Mouse (Mus musculus) left cerebral cortex, postnatal 25 days (tissue): ENCODE measurements at regions not wholly inside any gene's neighbourhood (a gene's known extent, or its start where the extent isn't known, plus 50 kb on each side); places are given as distances from the start of the nearest gene placed in this dataset.

Source experiments
- DNase-seq, 2 experiments: peaks; one replicate each; pipeline ENCODE4 v3.0.0; 2022; ENCODE audit warnings: low spot score in 2 of 2, mixed read lengths in 1 of 2
- intact Hi-C: fragments of 180-260 bp; cut with DNase I; formaldehyde crosslinking; loops from one replicate; pipeline ENCODE4 v1.15.1; 2025

DNA sequence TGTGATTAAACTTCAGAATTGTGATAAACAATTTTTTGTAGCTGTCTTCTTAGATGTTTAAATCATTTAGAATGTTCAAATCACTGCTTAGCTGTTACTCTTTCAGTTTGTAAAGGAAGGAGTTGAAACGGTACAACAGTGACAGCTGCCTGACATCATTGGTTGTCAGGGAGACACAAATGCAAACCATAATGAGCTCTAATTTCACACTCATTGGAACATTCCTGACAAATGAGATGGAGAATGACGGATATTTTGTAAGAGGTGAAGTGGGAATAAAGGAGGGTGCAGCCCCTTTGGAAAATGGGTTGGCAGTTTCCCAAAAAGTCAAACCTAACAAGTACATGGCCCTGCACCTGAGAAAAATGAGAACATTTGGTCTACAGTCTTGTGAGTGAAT lies 62.5 kb downstream of the Rad51ap2 start:
- intact Hi-C loops: no loop called here
- no peak for DNase-seq

- intact Hi-C loops: no loop called here
- DNase-seq: no peak
Observed at GRCm38 (mm10) chr12:11562891-11563290, 107.0 kb downstream of the Rad51ap2 start.

DNA sequence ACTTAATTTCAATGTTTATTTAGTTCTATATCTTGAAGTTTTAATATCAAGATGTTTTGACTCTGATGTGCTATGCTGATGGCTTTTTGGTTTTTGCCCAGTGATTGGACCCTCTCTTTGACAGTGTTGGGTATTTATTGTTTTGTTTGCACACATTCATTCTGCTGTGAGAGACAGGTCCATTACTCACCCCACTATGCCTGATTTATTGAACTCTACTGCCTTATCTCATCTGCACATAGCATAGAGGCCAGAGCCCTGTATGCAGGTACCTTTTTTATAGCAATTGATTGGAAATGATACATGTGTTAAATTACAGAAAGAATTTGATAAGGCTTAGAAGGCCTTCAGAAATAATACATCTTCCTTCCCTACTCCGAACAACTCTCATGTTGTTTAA lies 114.3 kb downstream of the Rad51ap2 start:
- intact Hi-C loops: no loop called here
- DNase-seq: no peak

DNA sequence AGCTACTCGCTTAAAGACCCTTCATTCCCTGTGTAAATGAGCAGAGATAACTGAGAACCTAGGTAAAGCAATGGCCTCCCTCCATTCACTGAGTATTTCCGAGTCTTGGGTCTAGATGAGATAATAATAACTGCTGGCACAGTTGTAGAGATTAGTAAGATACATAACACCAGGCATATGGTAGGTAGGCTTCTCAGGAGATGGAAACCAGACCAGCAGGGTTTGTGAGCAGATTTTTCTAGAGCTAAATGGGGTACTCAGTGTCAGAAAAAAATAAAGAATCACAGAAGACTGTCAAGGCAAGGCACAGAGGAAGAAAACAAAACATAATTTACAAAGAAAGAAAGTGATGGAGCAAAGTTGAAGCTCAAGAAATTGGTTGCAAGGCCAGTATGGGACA lies 148.1 kb downstream of the Rad51ap2 start:
- peak in 1 of 2 experiments; percentile 86 for DNase-seq
- intact Hi-C loops: loop anchor here (2.0 to 5.0 kb wide), 2 partner anchors 69 to 147 kb away; partner anchors contain the start of gene Rad51ap2

DNA sequence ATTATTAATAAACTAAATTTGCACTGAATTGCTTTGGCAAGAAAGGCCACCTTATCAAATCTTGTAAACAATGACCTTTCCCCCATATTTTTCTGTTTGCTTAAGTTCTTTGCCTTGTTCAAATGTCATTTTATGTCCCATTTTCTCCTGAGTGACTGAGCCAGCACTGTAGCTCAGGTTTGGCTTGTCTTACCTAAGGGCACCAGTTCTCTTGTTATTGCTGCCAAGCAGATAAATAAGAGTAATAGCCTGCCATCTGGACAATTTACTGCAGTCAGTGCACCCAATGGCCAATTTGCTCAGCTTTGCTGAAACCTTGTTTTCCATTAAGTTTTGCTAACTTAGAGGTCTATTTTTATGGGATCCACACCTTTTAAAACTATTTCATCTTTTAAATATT lies 152.9 kb downstream of the Rad51ap2 start:
- DNase-seq: no peak
- intact Hi-C loops: no loop called here

GRCm38 (mm10) chr12:11611656-11612055 lies 155.8 kb downstream of the Rad51ap2 start:
- intact Hi-C loops: no loop called here
- DNase-seq: peak in 1 of 2 experiments; percentile 78

DNA sequence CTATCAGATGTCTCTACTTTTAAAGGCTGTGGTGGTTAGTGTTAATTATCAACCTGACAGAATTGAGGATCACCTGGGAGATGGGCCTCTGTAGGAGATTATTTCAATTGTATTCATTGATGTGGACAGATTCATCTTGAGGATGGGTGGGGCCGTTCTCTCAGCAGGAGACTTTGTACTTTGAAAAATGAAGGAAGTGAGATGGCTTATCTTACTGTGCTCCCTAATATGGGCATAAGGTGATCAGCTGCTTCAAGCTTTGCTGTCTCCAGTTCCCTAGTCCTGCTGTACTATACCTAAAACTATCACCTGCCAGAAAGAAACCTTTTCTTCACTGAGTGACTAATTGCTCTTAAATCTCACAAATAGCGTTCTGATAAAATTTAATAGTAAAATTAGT lies 159.4 kb downstream of the Rad51ap2 start:
- intact Hi-C loops: no loop called here
- no peak for DNase-seq

DNA sequence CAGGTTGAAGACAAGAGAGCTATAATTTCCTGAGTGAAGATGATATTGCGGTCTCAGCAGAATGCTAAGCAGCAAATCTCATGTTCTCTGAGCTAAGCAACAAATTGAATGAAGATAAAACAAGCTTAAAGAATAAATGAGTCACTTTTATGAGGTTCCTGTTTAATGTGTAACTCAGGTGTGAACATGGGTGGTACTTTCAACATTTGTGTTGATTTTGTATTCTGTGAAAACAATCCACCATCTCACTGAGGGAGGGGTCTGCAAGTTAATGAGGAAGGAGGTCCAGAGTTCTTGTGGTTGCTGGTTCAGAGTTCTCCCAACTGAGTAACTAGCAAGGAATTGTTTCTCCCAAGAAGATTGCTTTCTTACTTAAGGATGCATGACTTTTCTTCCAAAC lies 167.7 kb downstream of the Rad51ap2 start:
- intact Hi-C loops: no loop called here
- no peak for DNase-seq

- intact Hi-C loops: no loop called here
- DNase-seq: no peak
Observed at GRCm38 (mm10) chr12:11630178-11630577, 174.3 kb downstream of the Rad51ap2 start.

DNA sequence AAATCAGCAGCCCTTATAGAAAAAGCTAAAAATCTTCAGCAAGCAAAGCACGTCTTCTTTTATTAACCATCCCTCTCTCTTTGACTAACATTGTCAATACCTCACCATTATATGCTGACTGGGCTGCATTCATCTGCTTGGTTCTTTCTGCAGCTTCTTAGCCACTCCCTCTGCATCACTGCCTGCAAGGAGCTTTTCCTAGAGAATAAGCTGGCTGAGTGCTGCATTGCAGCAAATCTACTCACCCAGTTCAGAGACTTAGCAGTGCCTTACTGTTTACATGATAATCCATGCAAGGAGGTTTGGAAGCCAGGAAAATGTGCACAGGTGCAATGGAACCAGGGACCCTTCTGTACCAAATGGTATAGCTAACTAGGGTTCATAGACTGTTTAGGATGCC lies 175.9 kb downstream of the Rad51ap2 start:
- DNase-seq: no peak
- intact Hi-C loops: no loop called here

DNA sequence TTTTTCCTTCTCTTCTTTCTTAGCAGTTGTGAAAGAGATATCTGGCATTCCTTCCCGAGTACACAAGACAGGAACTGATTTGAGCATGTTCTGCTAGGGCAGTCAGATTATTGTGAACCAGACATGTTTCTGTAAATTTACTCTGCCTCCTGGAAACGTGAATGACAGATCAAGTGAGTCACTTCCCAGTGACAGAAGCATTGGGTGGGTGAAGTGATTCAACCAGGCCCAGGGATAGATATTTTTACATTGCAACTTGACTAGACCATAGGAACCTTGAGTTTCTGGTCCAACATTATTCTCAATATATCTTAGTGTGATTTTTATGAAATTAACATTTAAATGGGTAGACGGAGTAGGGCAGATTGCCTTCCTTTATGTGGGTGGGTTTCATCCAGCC lies 217.4 kb downstream of the Rad51ap2 start:
- DNase-seq: peak; percentile 26 to 88
- intact Hi-C loops: loop anchor here (2.0 kb wide), 1 partner anchor 70 kb away; no protein-coding TSS in a partner anchor

DNA sequence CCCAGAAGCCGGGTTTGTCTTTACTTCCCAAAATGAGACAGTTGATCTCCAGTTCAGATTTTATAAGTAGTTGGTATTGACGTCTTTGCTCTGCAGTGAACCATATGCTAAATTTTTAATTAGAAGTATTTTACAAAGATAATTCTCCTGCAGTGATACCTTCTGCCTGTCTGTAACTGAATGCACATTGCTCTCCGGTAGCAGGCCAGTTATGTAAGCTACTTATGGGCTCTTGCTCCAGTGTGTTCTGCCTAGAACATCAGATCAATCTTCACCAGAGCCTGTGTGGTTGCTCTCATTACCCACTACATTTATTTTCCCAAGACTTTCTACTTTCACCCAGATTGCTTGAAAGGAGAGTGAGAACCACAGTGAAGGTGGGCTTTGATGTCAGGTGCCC lies 238.9 kb downstream of the Rad51ap2 start:
- DNase-seq: no peak
- intact Hi-C loops: no loop called here

GRCm38 (mm10) chr12:11708879-11709602 lies 253.2 kb downstream of the Rad51ap2 start:
- no peak for DNase-seq
- intact Hi-C loops: no loop called here

DNA sequence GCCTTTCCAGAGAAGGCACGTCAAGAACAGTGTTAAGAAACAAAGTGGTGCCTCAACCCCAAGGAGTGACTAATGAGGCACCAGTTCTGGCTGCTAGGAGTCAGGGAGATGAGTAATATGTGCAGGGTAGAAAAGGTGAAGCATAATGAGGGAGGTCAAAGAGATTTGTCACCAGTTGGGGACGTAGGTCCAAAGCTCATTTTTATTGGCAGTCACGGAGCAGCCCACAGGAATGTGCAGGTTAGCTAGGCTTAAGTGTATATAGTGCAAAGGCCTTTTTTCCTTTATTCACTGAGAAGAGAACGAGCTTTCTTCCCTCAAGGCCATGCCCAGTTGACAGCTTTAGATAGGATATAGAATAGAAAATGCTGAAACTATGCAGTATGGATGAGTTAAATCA lies 261.8 kb downstream of the Rad51ap2 start:
- intact Hi-C loops: no loop called here
- no peak for DNase-seq

DNA sequence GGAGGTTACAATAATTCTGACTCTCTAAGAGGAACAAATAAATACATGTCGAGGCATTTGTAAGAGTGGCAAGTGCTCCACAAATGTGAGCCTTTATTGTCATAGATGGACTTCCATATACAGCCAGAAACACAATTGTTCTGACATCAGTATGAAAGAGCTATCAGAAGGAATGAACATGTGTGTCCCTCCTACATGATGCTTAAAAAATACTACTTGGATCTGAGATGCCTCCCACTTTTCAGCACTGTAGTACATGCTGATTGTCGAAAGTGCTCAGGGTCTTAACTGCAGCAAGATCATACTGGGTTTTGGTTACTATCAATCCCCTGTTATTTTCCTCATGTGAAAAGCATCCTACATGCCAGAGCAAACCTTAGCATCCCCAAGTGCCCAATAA lies 295.6 kb downstream of the Rad51ap2 start:
- DNase-seq: peak in 1 of 2 experiments; percentile 71
- intact Hi-C loops: no loop called here

DNA sequence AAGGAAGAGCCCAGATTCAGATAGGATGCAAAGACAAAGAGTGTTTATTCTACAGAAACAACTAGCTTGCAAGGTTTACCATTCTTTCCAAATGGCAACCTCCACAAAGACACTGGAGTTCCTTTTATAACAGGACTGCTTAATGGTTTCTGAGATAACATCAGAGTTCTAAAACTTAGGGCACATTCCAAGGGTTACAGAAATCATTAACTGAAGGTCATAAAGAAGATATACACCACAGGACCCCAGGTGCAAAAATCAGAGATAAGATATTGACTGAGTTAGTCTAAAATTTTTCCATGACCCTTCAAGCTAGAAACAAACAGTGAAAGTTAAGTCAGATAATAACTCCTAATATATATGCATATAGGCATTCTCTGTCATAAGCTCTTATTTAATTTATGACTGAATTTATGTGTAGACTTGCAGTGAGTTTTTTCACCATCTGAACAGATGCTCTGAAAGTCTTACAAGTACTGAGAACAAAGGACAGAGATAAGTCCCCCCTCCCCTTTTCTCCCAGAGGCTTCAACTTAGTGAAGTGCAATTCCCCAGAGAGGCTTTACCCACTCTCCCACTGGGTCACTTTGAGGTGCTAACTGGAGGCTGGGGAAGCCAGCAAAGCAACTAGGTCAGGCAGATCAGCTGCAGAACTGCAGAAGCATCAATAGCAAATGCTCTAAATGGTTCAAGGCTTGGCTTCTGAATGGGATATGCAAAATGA lies 298.5 kb downstream of the Rad51ap2 start:
- intact Hi-C loops: no loop called here
- DNase-seq: no peak

- intact Hi-C loops: loop anchor here (2.0 kb wide), 2 partner anchors 128 to 346 kb away; partner anchors contain the start of gene Rad51ap2
- peak in 1 of 2 experiments; percentile 54 for DNase-seq
Observed at GRCm38 (mm10) chr12:11802326-11802725, 346.4 kb downstream of the Rad51ap2 start.

DNA sequence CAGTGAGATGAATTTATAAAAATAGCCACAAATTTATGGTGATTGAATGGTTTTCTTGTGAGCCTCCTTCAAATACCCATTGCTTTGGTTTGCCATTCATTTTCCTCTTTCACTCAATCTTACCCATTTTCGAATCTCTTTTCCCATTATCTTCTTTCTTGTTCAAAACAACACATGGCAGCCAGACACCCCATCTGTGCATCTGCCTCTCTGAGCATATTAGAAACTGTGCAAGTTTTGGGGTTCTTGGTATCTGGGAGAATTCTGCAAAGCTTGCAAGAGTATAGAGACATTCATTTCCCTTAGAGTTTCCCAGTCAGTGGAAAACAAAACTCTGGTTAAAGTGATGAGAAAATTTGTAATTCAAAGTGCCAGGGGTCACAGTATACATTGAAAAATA lies 347.3 kb downstream of the Rad51ap2 start:
- peak; percentile 20 to 34 for DNase-seq
- intact Hi-C loops: loop anchor here (2.0 kb wide), 2 partner anchors 128 to 346 kb away; partner anchors contain the start of gene Rad51ap2

- DNase-seq: no peak
- intact Hi-C loops: no loop called here
Observed at GRCm38 (mm10) chr12:11829701-11830100, 373.8 kb downstream of the Rad51ap2 start.

GRCm38 (mm10) chr12:11831292-11831691 lies 375.4 kb downstream of the Rad51ap2 start:
- intact Hi-C loops: no loop called here
- no peak for DNase-seq
